Mouse (Mus musculus) ES-Bruce4 (cell line): ENCODE measurements around the gene Sorl1.

Source experiments
- CTCF ChIP-seq: IDR thresholded peaks from one replicate; pipeline ENCODE4 v1.8.1; 2011; ENCODE audit warnings: low read depth, low read length
- EP300 ChIP-seq: IDR thresholded peaks from 2 replicates; pipeline ENCODE4 v1.6.1; 2011; ENCODE audit warnings: low read depth, low read length; ENCODE audit not compliant: insufficient read depth
- POLR2A ChIP-seq: IDR thresholded peaks from one replicate; pipeline ENCODE4 v1.8.1; 2011; ENCODE audit warnings: low read length; ENCODE audit not compliant: insufficient read depth

DNA sequence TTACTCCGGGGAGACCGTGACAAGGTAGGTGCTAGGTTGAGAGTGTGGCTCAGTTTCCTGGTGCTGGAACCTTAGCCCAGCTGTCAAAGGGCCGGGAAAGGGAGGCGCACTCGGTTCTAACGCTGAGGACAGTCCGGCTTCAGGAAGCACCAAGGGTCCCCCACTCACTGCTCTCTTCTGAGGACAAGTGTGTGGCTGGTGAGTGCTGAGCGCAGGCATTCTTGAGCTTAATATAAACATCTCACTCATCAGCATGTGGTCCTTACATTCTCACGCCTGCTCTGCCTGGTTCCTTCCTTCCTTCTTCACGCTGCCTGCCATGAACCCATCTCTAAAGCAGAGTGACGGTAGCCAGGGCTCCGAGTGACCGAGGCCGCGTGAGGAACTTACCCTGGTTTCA, 148.1 kb downstream of the Sorl1 start:
- TF ChIP-seq POLR2A (no peak), CTCF (no peak), EP300 (no peak)
